Mouse (Mus musculus) bone marrow macrophage, adult 2 months (primary cell): ENCODE results near the gene Speer4a.
"Not testable (repeated sequence)": the region's sequence is repeated elsewhere in the genome, so short reads cannot be mapped to it uniquely, and the experiment has no call there.

Source experiments
- CTCF ChIP-seq: IDR thresholded peaks from 2 replicates; pipeline ENCODE4 v1.5.1; 2012; ENCODE audit warnings: low read depth, mild to moderate bottlenecking, low read length, moderate library complexity
- POLR2A ChIP-seq: IDR thresholded peaks from 2 replicates; pipeline ENCODE4 v1.6.1; 2012; ENCODE audit warnings: mild to moderate bottlenecking, low read depth, low read length, borderline replicate concordance

DNA sequence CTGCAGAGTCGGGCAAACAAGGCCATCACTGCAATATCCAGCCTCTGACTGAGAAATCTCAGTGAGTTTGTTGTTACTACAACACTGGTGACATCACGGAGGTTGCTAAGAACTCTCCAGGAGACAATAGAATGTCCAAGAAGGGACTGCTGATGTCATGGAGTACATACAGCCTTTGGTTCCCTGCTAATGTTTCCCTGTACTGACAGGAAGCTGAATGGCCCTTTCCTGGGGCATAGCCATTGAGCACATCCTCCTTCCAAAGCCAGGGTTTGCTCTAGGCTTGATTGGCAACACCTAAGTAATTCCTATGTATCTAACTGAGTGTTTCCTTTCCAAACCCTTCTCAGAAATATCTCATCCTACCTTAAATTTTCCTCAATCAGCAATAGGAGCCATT is at the start of gene Speer4a:
- not testable (repeated sequence) for TF ChIP-seq CTCF, POLR2A
